Mouse (Mus musculus): ENCODE measurements around the gene Tuba1c. TPM values are rescaled to one million over a fixed set of nuclear protein-coding genes. Genes with fewer than 3 reads are reported as not detected.
A peak's percentile ranks its signal among the peaks of the same experiment; 100 is the strongest.

Tuba1c gene
- total RNA-seq, 1 experiment, result 424 TPM

DNA sequence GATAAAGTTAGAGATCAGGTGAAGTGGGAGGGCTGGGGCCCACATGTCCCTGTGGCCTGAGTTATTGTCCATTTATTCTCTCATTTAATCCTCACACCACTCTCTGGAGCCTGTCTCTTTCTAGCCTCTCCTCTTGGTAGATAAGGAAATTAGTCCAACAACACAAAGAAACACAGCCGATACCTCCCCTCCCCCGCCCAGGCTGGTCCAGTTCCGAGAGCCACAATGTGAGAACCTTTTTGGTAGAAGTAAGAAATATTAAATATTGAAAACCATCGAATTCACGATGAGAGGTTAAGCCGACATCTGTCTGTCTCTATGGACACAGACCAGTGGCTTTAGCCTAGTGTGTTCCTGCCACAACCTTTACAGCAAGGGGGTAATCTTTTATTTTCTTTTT lies 45.0 kb upstream of the Tuba1c start:
- H3K27ac ChIP-seq (ENCODE audit: insufficient read depth, low read depth, low read length, poor library complexity, severe bottlenecking), result no peak overlapping the region
- in situ Hi-C loops (cut with MboI; ENCODE audit: low sequenced_read_pairs in 2 of 2, unreplicated experiment in 2 of 2), result no loop called here
- no peak overlapping the region for H3K9ac ChIP-seq (ENCODE audit: insufficient read depth, low read depth, low read length, poor library complexity, severe bottlenecking)
- H3K4me3 ChIP-seq (ENCODE audit: insufficient read depth in 1 of 2, low read depth in 1 of 2, low read length in 2 of 2, poor library complexity in 1 of 2, severe bottlenecking in 1 of 2), result peak overlapping the region in 1 of 2 experiments; percentile 59; a peak in 2 of 4 replicates
- H3K4me1 ChIP-seq (ENCODE audit: control insufficient read depth in 2 of 2, insufficient read depth in 2 of 2, low read length in 2 of 2, poor library complexity in 1 of 2), result peaks cover 21 to 43% of the 10 kb centered on the region in 2 experiments
- no peak for DNase-seq (ENCODE audit: low read depth, low spot score)
- TF ChIP-seq ZC3H11A (IDR thresholded peaks at IDR 0.05; ENCODE audit: borderline replicate concordance, low read depth, low read length) (no peak), ZNF384 (IDR thresholded peaks at IDR 0.05; ENCODE audit: low read depth, low read length) (no peak), MAFK (IDR thresholded peaks at IDR 0.05; ENCODE audit: insufficient read depth, low read depth, low read length) (no peak), CHD2 (IDR thresholded peaks at IDR 0.05; ENCODE audit: low read depth, low read length) (no peak), HCFC1 (IDR thresholded peaks at IDR 0.05; ENCODE audit: borderline replicate concordance, insufficient read depth, low read length) (no peak)
- H3K36me3 ChIP-seq (ENCODE audit: control insufficient read depth, insufficient read depth, low read length, poor library complexity, severe bottlenecking), result no peaks in the 10 kb centered on the region
- no peaks in the 10 kb centered on the region for H3K9me3 ChIP-seq (ENCODE audit: control insufficient read depth, insufficient read depth, low read depth, low read length)

GRCm38 (mm10) chr15:98985240-98985981 lies 44.3 kb upstream of the Tuba1c start:
- H3K36me3 ChIP-seq (ENCODE audit: control insufficient read depth, insufficient read depth, low read length, poor library complexity, severe bottlenecking), result no peaks in the 10 kb centered on the region
- peak overlapping the region; percentile 79 for H3K9ac ChIP-seq (ENCODE audit: insufficient read depth, low read depth, low read length, poor library complexity, severe bottlenecking)
- in situ Hi-C loops (cut with MboI; ENCODE audit: low sequenced_read_pairs in 2 of 2, unreplicated experiment in 2 of 2), result no loop called here
- peaks cover 21 to 38% of the 10 kb centered on the region in 2 experiments for H3K4me1 ChIP-seq (ENCODE audit: control insufficient read depth in 2 of 2, insufficient read depth in 2 of 2, low read length in 2 of 2, poor library complexity in 1 of 2)
- DNase-seq (ENCODE audit: low read depth, low spot score), result no peak
- no peaks in the 10 kb centered on the region for H3K9me3 ChIP-seq (ENCODE audit: control insufficient read depth, insufficient read depth, low read depth, low read length)
- H3K4me3 ChIP-seq (ENCODE audit: insufficient read depth in 1 of 2, low read depth in 1 of 2, low read length in 2 of 2, poor library complexity in 1 of 2, severe bottlenecking in 1 of 2), result peak overlapping the region; percentile 59 to 64
- peak overlapping the region; percentile 94 for H3K27ac ChIP-seq (ENCODE audit: insufficient read depth, low read depth, low read length, poor library complexity, severe bottlenecking)
- TF ChIP-seq ZC3H11A (IDR thresholded peaks at IDR 0.05; ENCODE audit: borderline replicate concordance, low read depth, low read length) (no peak), HCFC1 (IDR thresholded peaks at IDR 0.05; ENCODE audit: borderline replicate concordance, insufficient read depth, low read length) (no peak), MAFK (IDR thresholded peaks at IDR 0.05; ENCODE audit: insufficient read depth, low read depth, low read length) (no peak), ZNF384 (IDR thresholded peaks at IDR 0.05; ENCODE audit: low read depth, low read length) (no peak), CHD2 (IDR thresholded peaks at IDR 0.05; ENCODE audit: low read depth, low read length) (no peak)

DNA sequence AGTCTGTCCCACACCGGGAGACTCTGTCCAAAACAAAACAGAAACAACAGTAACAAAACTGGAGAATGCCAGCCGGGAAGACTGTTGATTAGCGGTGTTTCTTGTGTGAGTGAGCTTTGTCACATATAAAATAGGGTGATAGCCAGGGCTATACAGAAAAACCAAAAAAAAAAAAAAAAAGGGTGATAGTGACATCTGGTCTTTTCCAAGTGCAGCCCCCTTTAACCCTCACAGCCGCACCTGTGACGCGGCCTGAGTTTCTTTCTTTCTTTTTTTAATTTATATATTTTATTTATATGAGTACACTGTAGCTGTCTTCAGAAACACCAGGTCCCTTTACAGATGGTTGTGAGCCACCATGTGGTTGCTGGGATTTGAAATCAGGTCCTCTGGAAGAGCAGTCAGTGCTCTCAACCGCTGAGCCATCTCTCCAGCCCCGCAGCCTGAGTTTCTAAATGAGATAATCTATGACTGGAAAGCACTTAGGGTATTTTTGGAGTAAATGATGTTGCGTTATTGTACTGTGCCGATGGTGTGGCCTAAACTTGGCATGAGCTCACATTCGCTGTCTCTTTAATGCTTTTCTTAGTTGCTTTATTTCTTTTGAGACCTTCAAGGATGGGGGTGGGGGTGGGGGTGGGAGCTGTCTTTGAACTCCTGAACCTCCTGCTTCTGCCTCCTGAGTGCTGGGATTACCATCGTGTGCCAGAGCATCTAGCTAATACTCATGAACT lies 43.5 kb upstream of the Tuba1c start:
- in situ Hi-C loops (cut with MboI; ENCODE audit: low sequenced_read_pairs in 2 of 2, unreplicated experiment in 2 of 2), result no loop called here

GRCm38 (mm10) chr15:98987077-98987630 lies 42.5 kb upstream of the Tuba1c start:
- peak overlapping the region; percentile 92; the same call in 1 of the 2 replicates for H3K27ac ChIP-seq (ENCODE audit: insufficient read depth, low read depth, low read length, poor library complexity, severe bottlenecking)
- no peak overlapping the region for H3K4me3 ChIP-seq (ENCODE audit: insufficient read depth in 1 of 2, low read depth in 1 of 2, low read length in 2 of 2, poor library complexity in 1 of 2, severe bottlenecking in 1 of 2)
- H3K9me3 ChIP-seq (ENCODE audit: control insufficient read depth, insufficient read depth, low read depth, low read length), result no peaks in the 10 kb centered on the region
- peaks cover 26 to 34% of the 10 kb centered on the region in 2 experiments for H3K4me1 ChIP-seq (ENCODE audit: control insufficient read depth in 2 of 2, insufficient read depth in 2 of 2, low read length in 2 of 2, poor library complexity in 1 of 2)
- in situ Hi-C loops (cut with MboI; ENCODE audit: low sequenced_read_pairs in 2 of 2, unreplicated experiment in 2 of 2), result no loop called here
- H3K36me3 ChIP-seq (ENCODE audit: control insufficient read depth, insufficient read depth, low read length, poor library complexity, severe bottlenecking), result no peaks in the 10 kb centered on the region
- no peak overlapping the region; the same call in 1 of the 2 replicates for H3K9ac ChIP-seq (ENCODE audit: insufficient read depth, low read depth, low read length, poor library complexity, severe bottlenecking)
- DNase-seq (ENCODE audit: low read depth, low spot score), result no peak
- TF ChIP-seq CHD2 (IDR thresholded peaks at IDR 0.05; ENCODE audit: low read depth, low read length) (no peak), MAFK (IDR thresholded peaks at IDR 0.05; ENCODE audit: insufficient read depth, low read depth, low read length) (no peak), ZNF384 (IDR thresholded peaks at IDR 0.05; ENCODE audit: low read depth, low read length) (no peak), ZC3H11A (IDR thresholded peaks at IDR 0.05; ENCODE audit: borderline replicate concordance, low read depth, low read length) (no peak), HCFC1 (IDR thresholded peaks at IDR 0.05; ENCODE audit: borderline replicate concordance, insufficient read depth, low read length) (no peak)

More for the DNA sequence above, 43.5 kb upstream of the Tuba1c start:
- H3K4me3 ChIP-seq (ENCODE audit: insufficient read depth in 1 of 2, low read depth in 1 of 2, low read length in 2 of 2, poor library complexity in 1 of 2, severe bottlenecking in 1 of 2), result peak overlapping the region; percentile 59 to 64; a peak in 3 of 4 replicates
- peaks cover 21 to 37% of the 10 kb centered on the region in 2 experiments for H3K4me1 ChIP-seq (ENCODE audit: control insufficient read depth in 2 of 2, insufficient read depth in 2 of 2, low read length in 2 of 2, poor library complexity in 1 of 2)
- TF ChIP-seq ZC3H11A (IDR thresholded peaks at IDR 0.05; ENCODE audit: borderline replicate concordance, low read depth, low read length) (no peak), ZNF384 (IDR thresholded peaks at IDR 0.05; ENCODE audit: low read depth, low read length) (peak; percentile 86)
- peak overlapping the region; percentile 79 for H3K9ac ChIP-seq (ENCODE audit: insufficient read depth, low read depth, low read length, poor library complexity, severe bottlenecking)
- peak overlapping the region; percentile 94 for H3K27ac ChIP-seq (ENCODE audit: insufficient read depth, low read depth, low read length, poor library complexity, severe bottlenecking)
- H3K36me3 ChIP-seq (ENCODE audit: control insufficient read depth, insufficient read depth, low read length, poor library complexity, severe bottlenecking), result no peaks in the 10 kb centered on the region
- DNase-seq (ENCODE audit: low read depth, low spot score), result no peak
- no peaks in the 10 kb centered on the region for H3K9me3 ChIP-seq (ENCODE audit: control insufficient read depth, insufficient read depth, low read depth, low read length)

All from ES-E14 (cell line).